Comparison of ENCODE assay signal across 15 mouse cellular contexts in the genomic region with DNA sequence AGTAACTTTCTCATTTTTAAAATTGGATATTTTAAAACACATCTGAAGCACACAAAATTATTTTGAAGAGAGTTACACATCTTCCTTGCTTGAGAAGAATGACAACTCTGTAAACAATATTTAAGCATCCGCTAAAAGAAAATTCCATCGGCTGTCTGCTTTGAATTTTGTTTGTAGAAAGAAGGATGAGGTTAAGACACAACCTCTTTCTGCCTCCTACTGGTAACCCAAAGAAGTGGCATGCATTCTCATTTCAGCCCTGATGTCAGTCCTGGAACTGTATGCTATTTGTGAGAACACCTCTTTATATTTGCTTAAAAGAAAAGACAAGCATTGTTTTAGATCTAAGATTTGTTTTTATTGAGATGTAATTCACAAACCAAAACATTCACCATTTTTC.
DNase-seq lines count a peak whose midpoint lies in the region; ATAC-seq and TF ChIP-seq lines count a peak whose summit lies in the region.
"Had no signal": no experiment of that assay in that cellular context is flagged by ENCODE, and none has a peak within 500 bp of the region (broad histone marks: within the 10 kb centered on the region; RNA-seq: fewer than 3 reads in every experiment).

No protein-coding gene starts in this region.

- no peak for TF ChIP-seq EP300 in heart, postnatal 0 days (IDR thresholded peaks at IDR 0.05; ENCODE audit: low read depth)
- no peak for TF ChIP-seq EP300 in lung, postnatal 0 days (IDR thresholded peaks at IDR 0.05)

- TF ChIP-seq CTCF in heart, postnatal 0 days (IDR thresholded peaks at IDR 0.05; ENCODE audit: low read depth), result peak; percentile 52
- peak; percentile 64 for TF ChIP-seq CTCF in lung, postnatal 0 days (IDR thresholded peaks at IDR 0.05)

- no peak overlapping the region for H3K4me2 ChIP-seq in heart, postnatal 0 days (ENCODE audit: low read depth, low read length)
- no peak overlapping the region for H3K4me2 ChIP-seq in lung, postnatal 0 days (replicated peaks; ENCODE audit: low read depth, low read length)
- H3K4me2 ChIP-seq: embryonic facial prominence, embryonic 12.5 days; heart, embryonic 15.5 days had no signal

- no peak for ATAC-seq in heart, postnatal 0 days (ENCODE audit: insufficient read depth, low read depth)
- no peak for ATAC-seq in lung, postnatal 0 days
- ATAC-seq in cerebellum, adult (ENCODE audit: insufficient number of reproducible peaks, low FRiP score, low TSS enrichment), result no peak

- peak; percentile 13 for DNase-seq in heart, postnatal 0 days (ENCODE audit: low spot score)
- DNase-seq in heart, adult 8-10 months (ENCODE audit: low spot score), result no peak
- peak; percentile 41 for DNase-seq in lung, postnatal 0 days (ENCODE audit: low spot score)
- DNase-seq in lung, postnatal 14 days, result no peak
- peak; percentile 5 for DNase-seq in ES-CJ7 (ENCODE audit: low read depth, low spot score)
- peak; percentile 13 for DNase-seq in retina, embryonic 14.5 days (ENCODE audit: low spot score)
- no peak for DNase-seq in kidney, adult 18-20 months
- DNase-seq: adrenal gland, postnatal 36 days; cerebellum, adult 18-20 months; gastrocnemius, postnatal 25 days; kidney, postnatal 10 days; liver had no signal

- no peak overlapping the region for H3K9ac ChIP-seq in heart, postnatal 0 days (replicated peaks; ENCODE audit: low read depth, low read length)
- no peak overlapping the region for H3K9ac ChIP-seq in lung, postnatal 0 days (replicated peaks; ENCODE audit: low read depth)
- H3K9ac ChIP-seq: embryonic facial prominence, embryonic 12.5 days; heart, embryonic 15.5 days had no signal

- H3K27me3 ChIP-seq in heart, postnatal 0 days (ENCODE audit: control insufficient read depth, insufficient read depth, low read length), result no peaks in the 10 kb centered on the region
- H3K27me3 ChIP-seq in lung, postnatal 0 days (replicated peaks; ENCODE audit: insufficient read depth, low read length), result no peaks in the 10 kb centered on the region
- H3K27me3 ChIP-seq: embryonic facial prominence, embryonic 12.5 days; heart, embryonic 15.5 days had no signal

- H3K9me3 ChIP-seq in heart, postnatal 0 days (replicated peaks; ENCODE audit: control insufficient read depth, low read length), result no peaks in the 10 kb centered on the region
- no peaks in the 10 kb centered on the region for H3K9me3 ChIP-seq in lung, postnatal 0 days (ENCODE audit: low read length)
- H3K9me3 ChIP-seq: embryonic facial prominence, embryonic 12.5 days; heart, embryonic 15.5 days had no signal

- H3K4me3 ChIP-seq in heart, postnatal 0 days (ENCODE audit: low read depth, low read length), result no peak overlapping the region
- no peak overlapping the region for H3K4me3 ChIP-seq in lung, postnatal 0 days (ENCODE audit: low read depth, low read length)
- H3K4me3 ChIP-seq: embryonic facial prominence, embryonic 12.5 days; heart, embryonic 15.5 days had no signal

- WGBS in heart, postnatal 0 days, result 46% methylated on average over 2 of the region's 2 CpGs
- 34% methylated on average over 2 of the region's 2 CpGs for WGBS in lung, postnatal 0 days

- H3K36me3 ChIP-seq in heart, postnatal 0 days (replicated peaks; ENCODE audit: control insufficient read depth, insufficient read depth, low read length), result no peaks in the 10 kb centered on the region
- H3K36me3 ChIP-seq in lung, postnatal 0 days (ENCODE audit: insufficient read depth, low read length), result no peaks in the 10 kb centered on the region
- H3K36me3 ChIP-seq: embryonic facial prominence, embryonic 12.5 days; heart, embryonic 15.5 days had no signal

- H3K4me1 ChIP-seq in heart, postnatal 0 days (ENCODE audit: control insufficient read depth, insufficient read depth), result no peaks in the 10 kb centered on the region
- H3K4me1 ChIP-seq in lung, postnatal 0 days (ENCODE audit: insufficient read depth, low read depth, low read length), result no peaks in the 10 kb centered on the region
- H3K4me1 ChIP-seq: embryonic facial prominence, embryonic 12.5 days; heart, embryonic 15.5 days had no signal

- H3K27ac ChIP-seq in heart, postnatal 0 days (ENCODE audit: low read depth), result no peak overlapping the region
- no peak overlapping the region for H3K27ac ChIP-seq in lung, postnatal 0 days (ENCODE audit: low read length)
- H3K27ac ChIP-seq: embryonic facial prominence, embryonic 12.5 days; heart, embryonic 15.5 days had no signal

Comparison
In these comparisons a context has a peak if more than half of its experiments do, and no peak if none do; other contexts are left out.
1. DNase-seq: peak in heart, postnatal 0 days (single experiment), lung, postnatal 0 days (single experiment), ES-CJ7 (single experiment) and retina, embryonic 14.5 days (single experiment); none in heart, adult 8-10 months (single experiment), lung, postnatal 14 days (single experiment) and kidney, adult 18-20 months (single experiment).